Mouse (Mus musculus): Measurements from ENCODE around the gene Alk.
A peak's percentile ranks its signal among the peaks of the same experiment; 100 is the strongest.

Alk gene

GRCm38 (mm10) chr17:72132140-72132911, 472.1 kb downstream of the Alk start:
- DNase-seq (ENCODE audit: low spot score), result no peak

DNA sequence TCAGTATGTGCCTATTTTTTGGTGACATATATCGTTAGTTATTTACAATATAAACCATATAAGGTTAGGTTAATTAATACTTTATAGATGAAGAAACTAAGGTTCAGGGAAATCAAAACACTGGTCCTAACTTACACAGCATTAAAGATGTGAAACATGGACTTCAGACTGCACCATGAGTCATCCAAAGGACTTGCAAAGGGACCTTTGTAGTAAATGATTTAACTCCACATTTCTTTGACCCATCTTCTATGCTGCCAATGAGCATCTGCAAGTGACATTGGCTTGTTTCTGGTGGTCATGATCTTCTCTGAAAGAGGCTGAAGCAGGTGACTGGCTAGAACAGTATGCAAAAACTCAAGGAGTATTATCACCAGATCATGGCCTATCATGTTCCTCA, 482.8 kb downstream of the Alk start:
- no peak for DNase-seq (ENCODE audit: low spot score)

- no peak for DNase-seq (ENCODE audit: low spot score)
Observed at GRCm38 (mm10) chr17:72120278-72120677, 484.1 kb downstream of the Alk start.

DNA sequence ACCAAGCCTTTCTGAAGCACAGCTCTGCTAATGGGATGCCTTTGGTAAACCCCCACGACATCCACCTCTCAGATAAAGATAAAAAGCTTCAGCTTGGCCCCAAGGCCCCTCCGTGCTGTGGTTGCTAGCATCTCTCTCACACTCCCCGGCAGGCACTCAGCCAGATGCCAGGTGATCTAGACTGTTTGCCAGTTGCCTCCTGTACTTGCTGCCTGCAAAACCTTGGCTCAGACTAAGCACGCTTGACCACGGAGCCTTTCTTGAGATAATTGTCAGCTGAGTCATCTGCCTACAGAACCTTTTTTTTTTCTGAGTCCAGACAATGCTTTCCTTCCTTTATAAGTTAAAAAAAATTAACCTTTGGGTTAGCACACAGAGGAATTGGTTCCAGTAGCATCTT, 486.1 kb downstream of the Alk start:
- peak; percentile 53 for DNase-seq (ENCODE audit: low spot score)

DNA sequence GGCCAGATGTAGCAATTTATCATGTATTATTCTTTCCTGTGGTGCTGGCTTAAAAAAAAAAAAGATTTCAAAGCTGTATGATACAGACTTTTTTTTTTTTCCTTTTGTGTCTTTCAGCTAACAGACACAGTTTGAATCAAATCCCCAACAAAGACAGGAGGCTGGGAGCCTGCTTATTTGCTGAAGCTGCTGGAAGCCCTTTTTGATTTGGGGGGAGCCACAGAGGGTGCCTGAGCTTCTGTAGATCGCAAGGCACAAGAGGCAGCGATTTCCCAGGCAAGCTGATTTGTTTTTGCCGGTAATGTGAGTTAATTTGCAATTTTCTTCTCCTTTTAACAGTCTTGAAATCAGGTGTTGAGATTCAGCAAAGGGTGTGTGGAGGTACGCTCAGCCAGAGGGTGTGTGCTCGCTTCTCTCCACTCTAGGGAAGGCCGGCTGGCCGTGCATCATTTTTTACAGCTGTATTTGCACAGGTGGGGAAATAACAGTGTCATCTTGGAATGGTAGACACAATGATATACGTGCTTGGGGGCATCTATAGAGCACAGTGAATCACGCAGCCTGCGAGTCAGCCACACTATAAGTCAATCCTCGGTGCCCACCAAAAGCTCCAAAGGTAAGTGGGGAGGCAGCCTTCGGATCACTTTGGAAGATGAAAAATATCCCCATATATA, 489.0 kb downstream of the Alk start:
- no peak for DNase-seq (ENCODE audit: low spot score)

- no peak for DNase-seq (ENCODE audit: low spot score)
Observed at GRCm38 (mm10) chr17:72112004-72112403, 492.4 kb downstream of the Alk start.

DNA sequence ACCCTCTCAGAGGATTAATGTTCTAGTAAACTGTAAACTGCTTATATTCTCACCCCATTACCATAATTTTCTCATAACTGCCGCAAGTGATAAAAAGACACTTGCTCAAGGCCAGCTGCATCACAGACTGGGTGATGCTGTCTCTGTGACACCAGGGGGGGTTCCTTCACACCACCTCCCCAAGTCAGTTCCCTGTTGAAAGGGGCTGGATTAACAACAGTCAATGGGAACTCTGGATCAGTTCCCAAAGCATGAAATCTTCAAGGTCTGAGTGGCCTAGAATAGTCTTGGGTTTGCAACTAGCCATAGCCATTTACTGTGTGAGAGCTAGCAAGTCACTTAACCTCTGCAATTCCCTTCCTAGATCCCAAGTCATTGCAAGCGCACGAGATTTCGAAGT, 492.9 kb downstream of the Alk start:
- DNase-seq (ENCODE audit: low spot score), result no peak

DNA sequence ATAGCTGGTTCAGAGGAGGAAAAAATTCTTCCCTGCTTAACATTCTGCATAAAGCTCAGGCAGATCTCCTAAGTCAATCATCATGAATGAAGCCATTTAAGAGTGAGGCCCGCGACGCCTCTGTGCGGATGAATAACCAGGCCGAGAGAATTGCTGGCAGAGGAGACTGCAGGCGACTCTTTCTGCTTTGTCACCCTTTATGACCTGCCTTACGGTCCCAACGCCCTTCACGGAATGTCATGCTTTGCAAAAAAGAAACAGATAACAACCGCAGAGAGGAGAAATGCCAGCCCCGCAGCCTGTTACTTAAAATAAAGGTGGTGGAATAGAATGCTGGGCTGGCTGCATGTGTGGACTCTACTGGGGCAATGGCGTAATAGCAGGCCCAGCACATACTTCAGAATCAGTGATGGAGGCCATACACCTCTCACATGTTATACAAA, 517.1 kb downstream of the Alk start:
- no peak for DNase-seq (ENCODE audit: low spot score)

DNA sequence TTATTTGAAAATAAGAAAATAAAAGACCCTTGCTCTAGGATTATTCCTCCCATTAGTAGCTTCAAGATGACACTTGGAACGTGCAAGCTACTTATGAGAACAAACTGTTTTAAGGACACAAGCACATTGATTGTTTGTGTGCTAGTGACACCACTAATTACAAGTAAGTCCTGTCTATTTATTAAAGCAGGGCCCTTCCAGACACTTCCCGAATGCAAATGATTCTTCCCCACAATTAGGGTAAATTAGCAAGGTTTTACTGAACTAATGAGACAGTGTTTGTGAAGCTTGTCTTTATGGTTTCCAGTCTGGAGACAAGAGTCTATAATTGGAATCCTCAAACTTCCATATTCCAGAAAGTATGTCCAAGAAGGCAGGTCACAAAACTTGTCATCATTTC, 523.0 kb downstream of the Alk start:
- no peak for DNase-seq (ENCODE audit: low spot score)

- DNase-seq (ENCODE audit: low spot score), result peak; percentile 17
Observed at GRCm38 (mm10) chr17:72076306-72076921, 528.0 kb downstream of the Alk start.

- DNase-seq (ENCODE audit: low spot score), result no peak
Observed at GRCm38 (mm10) chr17:72071871-72072270, 532.6 kb downstream of the Alk start.

DNA sequence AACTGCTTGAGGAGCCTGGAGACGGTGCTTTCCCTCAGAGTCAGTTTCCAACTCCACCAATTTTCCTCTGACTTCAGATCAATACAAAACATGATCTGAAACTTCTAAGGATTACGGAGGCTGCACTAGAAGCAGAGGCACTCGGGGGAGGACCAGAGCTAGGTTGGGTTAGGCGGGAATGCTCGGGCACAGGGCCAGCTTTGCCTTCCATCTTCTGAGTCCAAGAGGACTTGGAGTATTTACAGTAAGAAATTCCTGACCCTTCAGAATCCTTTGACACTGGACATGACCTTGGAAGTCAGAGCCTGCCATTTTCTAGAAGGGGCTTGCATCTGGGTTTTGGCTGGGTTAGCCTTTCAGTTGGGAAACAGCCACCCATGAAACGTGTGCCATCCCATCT, 536.3 kb downstream of the Alk start:
- no peak for DNase-seq (ENCODE audit: low spot score)

DNA sequence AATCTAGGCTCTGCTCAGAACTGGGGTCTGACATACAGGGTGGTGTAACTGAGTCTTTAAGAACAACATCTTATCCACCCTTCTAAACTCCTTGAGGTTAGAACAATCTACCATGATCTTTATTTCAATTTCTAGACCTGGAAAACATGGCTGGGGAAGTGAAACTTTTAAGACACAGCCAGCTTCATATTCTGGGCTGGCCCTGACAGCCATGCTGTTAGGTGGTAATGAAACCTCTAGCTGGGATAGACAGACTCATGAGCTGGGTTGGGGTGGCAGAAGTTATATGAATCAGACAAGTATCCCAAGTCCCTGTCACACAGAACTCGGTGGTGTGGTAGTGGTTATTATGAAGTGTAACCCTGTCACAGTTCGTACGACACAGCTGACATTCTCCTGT, 541.4 kb downstream of the Alk start:
- no peak for DNase-seq (ENCODE audit: low spot score)

DNA sequence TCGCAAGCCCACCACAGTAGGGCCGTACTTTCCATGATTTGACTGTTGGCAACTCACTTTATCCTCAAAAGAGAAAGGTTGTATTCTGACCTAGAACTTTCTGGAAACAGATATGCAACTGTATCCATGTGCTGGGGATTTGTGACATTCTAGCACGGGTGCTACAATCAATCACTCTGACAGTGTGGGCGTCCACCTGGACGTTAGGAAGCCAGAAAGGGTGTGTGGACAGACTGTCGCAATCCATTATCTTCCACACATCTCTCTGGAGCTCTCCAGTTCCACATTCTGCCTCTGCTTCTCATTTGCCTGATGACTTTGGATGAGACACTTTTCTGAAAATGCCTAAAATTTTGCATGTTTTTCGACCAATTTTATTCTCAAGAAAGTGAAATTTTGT, 545.1 kb downstream of the Alk start:
- no peak for DNase-seq (ENCODE audit: low spot score)

- no peak for DNase-seq (ENCODE audit: low spot score)
Observed at GRCm38 (mm10) chr17:72045671-72046070, 558.8 kb downstream of the Alk start.

- no peak for DNase-seq (ENCODE audit: low spot score)
Observed at GRCm38 (mm10) chr17:72043667-72044390, 560.6 kb downstream of the Alk start.

DNA sequence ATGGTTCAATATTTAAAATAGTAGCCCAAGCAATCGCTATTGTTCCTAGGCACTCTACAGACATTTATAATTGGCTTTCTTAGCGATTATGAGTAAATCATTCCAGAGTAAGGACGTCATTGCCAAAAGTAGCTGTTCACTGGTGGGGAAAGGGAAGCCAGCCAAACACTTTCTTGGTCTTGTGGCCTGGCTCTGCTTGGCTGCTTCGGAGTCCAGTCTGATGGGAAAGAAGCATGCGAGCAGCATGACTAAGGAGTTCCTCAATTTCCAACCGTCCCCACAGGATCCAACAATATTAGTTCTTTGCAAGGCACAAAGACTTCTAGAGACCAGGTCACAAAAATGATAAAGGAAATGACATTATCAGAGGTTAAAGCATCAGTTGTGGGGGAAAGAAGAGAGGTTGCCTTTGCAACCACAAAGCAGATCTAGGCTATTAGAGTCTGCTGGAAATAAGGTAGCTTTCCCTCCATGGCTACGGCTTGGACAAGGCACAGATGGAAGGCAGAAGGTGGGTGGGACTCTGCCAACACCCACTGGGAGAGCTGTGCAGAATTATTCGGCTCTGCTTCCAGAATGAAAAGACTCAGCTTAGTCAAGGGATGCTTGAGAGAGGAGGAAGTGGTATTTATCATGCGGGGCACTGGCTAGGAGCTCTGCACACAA, 561.3 kb downstream of the Alk start:
- peak; percentile 77 for DNase-seq (ENCODE audit: low spot score)

DNA sequence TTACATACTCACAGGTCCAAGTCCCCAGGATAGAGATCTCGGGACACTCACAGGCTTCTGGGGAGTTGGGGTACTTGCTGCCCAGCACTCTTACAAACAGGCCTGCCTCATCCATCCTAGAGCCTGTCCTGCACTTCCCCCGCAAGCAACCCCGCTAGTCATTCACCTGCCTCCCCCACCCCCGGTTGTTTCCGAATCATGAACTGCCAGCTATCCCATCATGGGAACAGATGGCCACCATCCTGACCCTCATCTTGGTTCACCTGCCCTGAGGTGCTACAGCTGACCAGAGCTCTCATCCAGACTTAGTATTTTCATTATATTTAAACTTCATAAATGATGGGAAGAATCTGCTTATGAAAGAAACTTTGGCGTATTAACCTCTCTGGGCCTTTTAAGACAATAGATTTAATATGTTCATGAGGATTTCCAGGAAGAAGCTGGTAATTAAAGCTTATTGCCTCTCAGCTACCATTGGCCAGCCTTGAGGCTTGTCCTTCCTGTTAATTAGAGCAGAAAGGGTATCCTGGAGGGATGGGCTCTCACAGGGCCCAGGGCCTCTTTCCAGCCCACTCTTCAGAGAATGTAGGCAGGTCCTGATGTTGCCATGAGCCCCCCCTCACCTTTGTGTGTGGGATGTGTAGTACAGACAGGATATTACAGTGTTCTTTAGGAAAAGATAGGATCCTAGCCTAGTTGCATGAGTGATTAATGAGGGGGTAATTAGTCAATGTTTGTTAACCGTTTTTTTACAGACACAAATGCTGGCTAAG, 565.1 kb downstream of the Alk start:
- DNase-seq (ENCODE audit: low spot score), result no peak

DNA sequence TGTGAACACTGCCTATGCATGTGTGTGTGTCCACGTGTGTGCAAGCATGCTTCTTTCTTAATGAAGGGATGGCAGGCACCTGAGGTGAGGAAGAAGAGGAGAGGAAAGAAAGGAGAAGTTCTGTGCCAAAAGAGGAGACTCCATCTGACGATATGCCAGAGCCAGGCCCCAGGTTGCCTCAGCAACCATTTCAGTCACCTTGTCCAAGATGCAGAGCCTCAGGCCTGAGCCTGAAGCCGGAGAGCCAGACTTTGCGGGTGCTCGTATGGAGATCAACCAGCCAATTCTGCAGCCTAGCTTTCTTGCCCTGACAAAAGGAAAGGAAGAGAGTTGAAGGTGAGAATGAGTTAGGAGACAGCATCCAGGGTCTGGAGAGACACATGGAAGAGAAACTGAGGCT, 566.1 kb downstream of the Alk start:
- no peak for DNase-seq (ENCODE audit: low spot score)

GRCm38 (mm10) chr17:72030672-72031071, 573.8 kb downstream of the Alk start:
- DNase-seq (ENCODE audit: low spot score), result no peak

DNA sequence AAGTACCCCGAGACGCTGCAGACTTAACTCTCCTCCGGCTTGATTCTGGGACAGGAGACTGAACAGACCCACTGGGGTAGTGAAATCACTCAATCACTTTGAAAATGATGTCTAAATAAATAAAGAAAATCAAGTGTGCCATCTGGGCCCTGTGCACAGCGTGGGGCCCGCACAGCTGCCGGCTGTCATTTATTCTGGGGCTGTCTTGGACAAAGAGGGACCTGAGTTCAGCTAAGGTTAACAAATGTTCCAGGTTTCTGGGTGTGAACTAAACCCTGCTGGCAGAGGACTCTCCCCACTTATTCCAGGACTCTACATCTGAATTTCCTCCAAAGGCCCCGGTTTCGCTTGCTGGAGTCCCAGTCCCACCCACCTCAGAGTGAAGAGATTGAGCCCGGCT, 581.1 kb downstream of the Alk start:
- DNase-seq (ENCODE audit: low spot score), result no peak

Measured in MN1 (cell line).